Mouse (Mus musculus): Measurements from ENCODE around the gene Myo1b.

Myo1b gene

DNA sequence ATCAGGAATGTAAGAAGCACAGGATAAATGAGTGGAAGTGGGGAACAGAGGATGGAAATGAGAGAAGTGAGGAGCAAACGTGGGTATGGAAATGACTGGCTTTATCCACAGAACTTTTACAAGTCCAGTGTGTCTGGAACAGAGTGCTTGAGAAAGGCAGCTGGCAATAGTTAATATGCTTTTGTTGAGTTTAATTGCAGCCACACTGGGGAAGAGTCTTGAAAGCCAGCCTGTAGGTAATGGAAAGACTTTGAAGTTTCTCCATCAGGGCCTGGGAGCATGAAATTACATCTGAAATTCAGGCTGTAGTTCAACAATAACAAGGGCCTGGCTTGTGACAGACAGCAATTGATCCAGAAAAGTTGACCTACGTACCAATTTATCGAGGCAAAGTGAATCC is 209.8 kb downstream of the Myo1b start:
- no peak for DNase-seq

GRCm38 (mm10) chr1:51704610-51705009 is 211.3 kb downstream of the Myo1b start:
- DNase-seq: no peak
